Mouse (Mus musculus): Measurements from ENCODE around the gene Hsd17b3. TPM values are rescaled to one million over a fixed set of nuclear protein-coding genes. Genes with fewer than 3 reads are reported as not detected.

The Hsd17b3 gene
- polyA plus RNA-seq, 1 experiment from 2014 or later = not detected

GRCm38 (mm10) chr13:64020902-64021311 is 68.1 kb downstream of the Hsd17b3 start:
- Histone ChIP-seq H3K27me3 (replicated peaks; ENCODE audit: insufficient read depth, low read length) (no peaks in the 10 kb centered on the region), H3K4me2 (replicated peaks; ENCODE audit: low read depth, low read length) (no peak overlapping the region), H3K4me1 (ENCODE audit: insufficient read depth, low read depth, low read length) (no peaks in the 10 kb centered on the region; the same call in 1 of the 2 replicates), H3K9me3 (ENCODE audit: low read length) (no peaks in the 10 kb centered on the region), H3K27ac (ENCODE audit: low read length) (no peak overlapping the region), H3K4me3 (ENCODE audit: low read depth, low read length) (no peak overlapping the region), H3K36me3 (ENCODE audit: insufficient read depth, low read length) (no peaks in the 10 kb centered on the region), H3K9ac (replicated peaks; ENCODE audit: low read depth) (no peak overlapping the region)
- peak; percentile 62 for DNase-seq (ENCODE audit: low spot score)
- 48% methylated on average over 7 of the region's 7 CpGs for WGBS
- peak; percentile 89 for ATAC-seq
- no peak for TF ChIP-seq CTCF (IDR thresholded peaks at IDR 0.05)
- no peak for TF ChIP-seq EP300 (IDR thresholded peaks at IDR 0.05)

GRCm38 (mm10) chr13:64018586-64019141 is 70.4 kb downstream of the Hsd17b3 start:
- no peaks in the 10 kb centered on the region for H3K9me3 ChIP-seq (ENCODE audit: low read length)
- H3K27ac ChIP-seq (ENCODE audit: low read length) = no peak overlapping the region
- ATAC-seq (peak; percentile 25; the same call in 1 of the 2 replicates), DNase-seq (ENCODE audit: low spot score) (peak; percentile 50)
- TF ChIP-seq CTCF (IDR thresholded peaks at IDR 0.05) (no peak), EP300 (IDR thresholded peaks at IDR 0.05) (no peak)
- no peak overlapping the region for H3K4me2 ChIP-seq (replicated peaks; ENCODE audit: low read depth, low read length)
- H3K9ac ChIP-seq (replicated peaks; ENCODE audit: low read depth) = no peak overlapping the region
- WGBS = 56% methylated on average over 10 of the region's 10 CpGs
- H3K4me3 ChIP-seq (ENCODE audit: low read depth, low read length) = no peak overlapping the region
- H3K4me1 ChIP-seq (ENCODE audit: insufficient read depth, low read depth, low read length) = no peaks in the 10 kb centered on the region
- H3K27me3 ChIP-seq (replicated peaks; ENCODE audit: insufficient read depth, low read length) = no peaks in the 10 kb centered on the region
- H3K36me3 ChIP-seq (ENCODE audit: insufficient read depth, low read length) = no peaks in the 10 kb centered on the region

GRCm38 (mm10) chr13:64016048-64016447 is 73.0 kb downstream of the Hsd17b3 start:
- DNase-seq (ENCODE audit: low spot score) = no peak
- no peak for TF ChIP-seq CTCF (IDR thresholded peaks at IDR 0.05)
- TF ChIP-seq EP300 (IDR thresholded peaks at IDR 0.05) = no peak

GRCm38 (mm10) chr13:64011157-64011556 is 77.9 kb downstream of the Hsd17b3 start:
- Histone ChIP-seq H3K9me3 (ENCODE audit: low read length) (no peaks in the 10 kb centered on the region), H3K36me3 (ENCODE audit: insufficient read depth, low read length) (no peaks in the 10 kb centered on the region), H3K27ac (ENCODE audit: low read length) (no peak overlapping the region), H3K4me3 (ENCODE audit: low read depth, low read length) (no peak overlapping the region), H3K4me2 (replicated peaks; ENCODE audit: low read depth, low read length) (no peak overlapping the region), H3K27me3 (replicated peaks; ENCODE audit: insufficient read depth, low read length) (no peaks in the 10 kb centered on the region), H3K9ac (replicated peaks; ENCODE audit: low read depth) (no peak overlapping the region), H3K4me1 (ENCODE audit: insufficient read depth, low read depth, low read length) (no peaks in the 10 kb centered on the region)
- TF ChIP-seq CTCF (IDR thresholded peaks at IDR 0.05) = no peak
- no peak for TF ChIP-seq EP300 (IDR thresholded peaks at IDR 0.05)
- ATAC-seq = peak; percentile 57
- 53% methylated on average over 4 of the region's 4 CpGs for WGBS
- DNase-seq (ENCODE audit: low spot score) = peak; percentile 75

More at GRCm38 (mm10) chr13:64016048-64016447, 73.0 kb downstream of the Hsd17b3 start:
- Histone ChIP-seq H3K9me3 (ENCODE audit: low read length) (no peaks in the 10 kb centered on the region), H3K4me2 (replicated peaks; ENCODE audit: low read depth, low read length) (no peak overlapping the region), H3K27me3 (replicated peaks; ENCODE audit: insufficient read depth, low read length) (no peaks in the 10 kb centered on the region), H3K36me3 (ENCODE audit: insufficient read depth, low read length) (no peaks in the 10 kb centered on the region), H3K9ac (replicated peaks; ENCODE audit: low read depth) (no peak overlapping the region), H3K27ac (ENCODE audit: low read length) (no peak overlapping the region), H3K4me3 (ENCODE audit: low read depth, low read length) (no peak overlapping the region), H3K4me1 (ENCODE audit: insufficient read depth, low read depth, low read length) (no peaks in the 10 kb centered on the region)
- WGBS = 41% methylated on average over 4 of the region's 4 CpGs
- ATAC-seq = no peak

Other genes starting within 250 kb of the Hsd17b3 start
- gene Slc35d2, start 40.1 kb upstream of the Hsd17b3 start, polyA plus RNA-seq (2015; fragmentation: Nextera tagmentation; extraction: Ambion mirVana) = 8.0 and 9.0 TPM in 2 replicates
- gene Zfp367, start 64.0 kb upstream of the Hsd17b3 start, polyA plus RNA-seq (2015; fragmentation: Nextera tagmentation; extraction: Ambion mirVana) = 7.6 and 8.4 TPM in 2 replicates
- gene Habp4, start 72.6 kb upstream of the Hsd17b3 start, polyA plus RNA-seq (2015; fragmentation: Nextera tagmentation; extraction: Ambion mirVana) = 16.6 and 18.8 TPM in 2 replicates
- 4.7 and 5.3 TPM in 2 replicates for gene Cdc14b, start 186.1 kb upstream of the Hsd17b3 start, polyA plus RNA-seq (2015; fragmentation: Nextera tagmentation; extraction: Ambion mirVana)
- gene Aaed1, start 223.5 kb upstream of the Hsd17b3 start, polyA plus RNA-seq (2015; fragmentation: Nextera tagmentation; extraction: Ambion mirVana) = 89.2 and 94.2 TPM in 2 replicates

Measured in lung, postnatal 0 days (tissue).